In genomic region chr14:21806631-21807160, GRCm38 (mm10) we compare ENCODE assay signal across 20 mouse cellular contexts. TPM values are rescaled to one million over a fixed set of nuclear protein-coding genes. Genes with fewer than 3 reads are reported as not detected.
DNase-seq lines count a peak whose midpoint lies in the region; ATAC-seq and TF ChIP-seq lines count a peak whose summit lies in the region.
"Had no signal": no experiment of that assay in that cellular context is flagged by ENCODE, and none has a peak within 500 bp of the region (broad histone marks: within the 10 kb centered on the region; RNA-seq: fewer than 3 reads in every experiment).

No protein-coding gene starts in this region.

- no peaks in the 10 kb centered on the region for H3K27me3 ChIP-seq in heart, postnatal 0 days (ENCODE audit: control insufficient read depth, insufficient read depth, low read length)
- H3K27me3 ChIP-seq in heart, embryonic 10.5 days (ENCODE audit: insufficient read depth, poor library complexity, severe bottlenecking), result no peaks in the 10 kb centered on the region
- no peaks in the 10 kb centered on the region for H3K27me3 ChIP-seq in G1E (ENCODE audit: insufficient read depth, low read length)
- H3K27me3 ChIP-seq in intestine, embryonic 16.5 days (replicated peaks; ENCODE audit: control insufficient read depth, insufficient read depth, low read length), result no peaks in the 10 kb centered on the region
- H3K27me3 ChIP-seq: heart, embryonic 13.5 days; midbrain, embryonic 15.5 days; neural tube, embryonic 12.5 days had no signal

- DNase-seq in heart, postnatal 0 days (ENCODE audit: low spot score), result no peak
- DNase-seq in heart, embryonic 10.5 days (ENCODE audit: low spot score), result no peak
- peak; percentile 58 for DNase-seq in G1E (ENCODE audit: low spot score)
- no peak for DNase-seq in right cerebral cortex, postnatal 10 days (ENCODE audit: low spot score in 2 of 2)
- DNase-seq in retina, embryonic 14.5 days (ENCODE audit: low spot score), result no peak
- DNase-seq in thymus, postnatal 4 days, result no peak
- DNase-seq: adrenal gland, adult 2 months; cerebellum, adult 9-11 months; forebrain, postnatal 0 days; gastrocnemius, postnatal 25 days; kidney, postnatal 10 days; lung, postnatal 4 days had no signal

- H3K9me3 ChIP-seq in heart, postnatal 0 days (replicated peaks; ENCODE audit: control insufficient read depth, low read length), result no peaks in the 10 kb centered on the region
- H3K9me3 ChIP-seq in heart, embryonic 10.5 days, result no peaks in the 10 kb centered on the region
- no peaks in the 10 kb centered on the region for H3K9me3 ChIP-seq in G1E (replicated peaks)
- H3K9me3 ChIP-seq in intestine, embryonic 16.5 days (ENCODE audit: control insufficient read depth, low read length), result no peaks in the 10 kb centered on the region
- H3K9me3 ChIP-seq: heart, embryonic 13.5 days; midbrain, embryonic 15.5 days; neural tube, embryonic 12.5 days had no signal

- H3K36me3 ChIP-seq in heart, postnatal 0 days (replicated peaks; ENCODE audit: control insufficient read depth, insufficient read depth, low read length), result no peaks in the 10 kb centered on the region
- peaks cover 5% of the 10 kb centered on the region for H3K36me3 ChIP-seq in heart, embryonic 10.5 days
- H3K36me3 ChIP-seq in G1E (replicated peaks), result peaks cover 11% of the 10 kb centered on the region
- no peaks in the 10 kb centered on the region for H3K36me3 ChIP-seq in intestine, embryonic 16.5 days (ENCODE audit: control insufficient read depth, insufficient read depth, low read length)
- H3K36me3 ChIP-seq: midbrain, embryonic 15.5 days had no signal

- H3K9ac ChIP-seq in heart, postnatal 0 days (replicated peaks; ENCODE audit: low read depth, low read length), result no peak overlapping the region
- no peak overlapping the region for H3K9ac ChIP-seq in intestine, embryonic 16.5 days (ENCODE audit: low read depth, low read length)
- H3K9ac ChIP-seq: forebrain, postnatal 0 days; heart, embryonic 13.5 days; midbrain, embryonic 15.5 days; neural tube, embryonic 12.5 days had no signal

- H3K27ac ChIP-seq in heart, postnatal 0 days (ENCODE audit: low read depth), result 0 out of 2 replicates have a peak overlapping the region, but pooled peaks have one; percentile 11
- H3K27ac ChIP-seq in heart, embryonic 10.5 days, result no peak overlapping the region
- H3K27ac ChIP-seq in intestine, embryonic 16.5 days (ENCODE audit: low read length), result peak overlapping the region; percentile 76
- H3K27ac ChIP-seq: heart, embryonic 13.5 days; midbrain, embryonic 15.5 days; neural tube, embryonic 12.5 days had no signal

- TF ChIP-seq EP300 in heart, postnatal 0 days (IDR thresholded peaks at IDR 0.05; ENCODE audit: low read depth), result no peak

- TF ChIP-seq CTCF in heart, postnatal 0 days (IDR thresholded peaks at IDR 0.05; ENCODE audit: low read depth), result no peak
- no peak for TF ChIP-seq CTCF in G1E (IDR thresholded peaks at IDR 0.05; ENCODE audit: low read depth, low read length)

- 0 out of 2 replicates have a peak, but pooled peaks cover 10% of the 10 kb centered on the region for H3K4me1 ChIP-seq in heart, postnatal 0 days (ENCODE audit: control insufficient read depth, insufficient read depth)
- peaks cover 8% of the 10 kb centered on the region; the same call in 1 of the 2 replicates for H3K4me1 ChIP-seq in heart, embryonic 10.5 days
- peaks cover 62% of the 10 kb centered on the region for H3K4me1 ChIP-seq in G1E (ENCODE audit: insufficient read depth, low read depth, low read length)
- H3K4me1 ChIP-seq in intestine, embryonic 16.5 days (ENCODE audit: control insufficient read depth, insufficient read depth, low read length), result 0 out of 2 replicates have a peak, but pooled peaks cover 4% of the 10 kb centered on the region
- H3K4me1 ChIP-seq: midbrain, embryonic 15.5 days; neural tube, embryonic 12.5 days had no signal

- WGBS in heart, postnatal 0 days, result 49% methylated on average over 3 of the region's 3 CpGs
- 75% methylated on average over 3 of the region's 3 CpGs for WGBS in heart, embryonic 10.5 days
- 58% methylated on average over 3 of the region's 3 CpGs for WGBS in intestine, embryonic 16.5 days

- H3K4me3 ChIP-seq in heart, postnatal 0 days (ENCODE audit: low read depth, low read length), result no peak overlapping the region
- H3K4me3 ChIP-seq in heart, embryonic 10.5 days, result no peak overlapping the region
- H3K4me3 ChIP-seq in G1E (ENCODE audit: low read depth, low read length), result no peak overlapping the region; the same call in 1 of the 2 replicates
- H3K4me3 ChIP-seq in intestine, embryonic 16.5 days (ENCODE audit: low read length), result no peak overlapping the region
- H3K4me3 ChIP-seq: erythroblast, embryonic 14.5 days; heart, embryonic 13.5 days; midbrain, embryonic 15.5 days; neural tube, embryonic 12.5 days had no signal

- no peak for ATAC-seq in heart, postnatal 0 days (ENCODE audit: insufficient read depth, low read depth)
- ATAC-seq in G1E (ENCODE audit: extremely low read depth, insufficient number of reproducible peaks, low FRiP score, poor library complexity, severe bottlenecking), result peak; percentile 87
- peak; percentile 93 for ATAC-seq in intestine, embryonic 16.5 days
- ATAC-seq in megakaryocyte progenitor cell, adult 5-6 weeks (replicated peaks; ENCODE audit: poor library complexity), result peak; percentile 60
- ATAC-seq: forebrain, postnatal 0 days; midbrain, embryonic 15.5 days had no signal

- no peak overlapping the region for H3K4me2 ChIP-seq in heart, postnatal 0 days (ENCODE audit: low read depth, low read length)
- H3K4me2 ChIP-seq in intestine, embryonic 16.5 days (ENCODE audit: low read depth, low read length), result no peak overlapping the region
- H3K4me2 ChIP-seq: heart, embryonic 13.5 days; midbrain, embryonic 15.5 days; neural tube, embryonic 12.5 days had no signal

RNA-seq across cellular contexts. Expression of gene Vdac2, which starts 18.3 kb away (rescaled TPM):
- total RNA-seq in heart, postnatal 0 days (2014; rRNA removed; ENCODE audit: low replicate concordance), result 619 and 692 TPM in 2 replicates
- 660 and 663 TPM in 2 replicates for polyA plus RNA-seq in heart, postnatal 0 days (2015; fragmentation: Nextera tagmentation; extraction: Ambion mirVana)
- polyA plus RNA-seq in heart, embryonic 10.5 days (2016; fragmentation: Nextera tagmentation; extraction: Ambion mirVana), result 377 and 438 TPM in 2 replicates
- total RNA-seq in G1E (2014; fragmentation: Nextera tagmentation), result 525 and 570 TPM in 2 replicates
- total RNA-seq in G1E (2017), result 445 and 495 TPM in 2 replicates
- 636 and 648 TPM in 2 replicates for polyA plus RNA-seq in G1E (2012)
- polyA plus RNA-seq in intestine, embryonic 16.5 days (2015; fragmentation: Nextera tagmentation; extraction: Ambion mirVana), result 410 and 422 TPM in 2 replicates
- total RNA-seq in megakaryocyte progenitor cell, adult 5-6 weeks (2015), result 468 and 477 TPM in 2 replicates
- total RNA-seq in megakaryocyte progenitor cell, adult 5-6 weeks (2017), result 395 and 402 TPM in 2 replicates

RNA-seq across cellular contexts. Expression of gene Comtd1, which starts 42.1 kb away (rescaled TPM):
- total RNA-seq in heart, postnatal 0 days (2014; rRNA removed; ENCODE audit: low replicate concordance), result 18.3 and 53.5 TPM in 2 replicates
- polyA plus RNA-seq in heart, postnatal 0 days (2015; fragmentation: Nextera tagmentation; extraction: Ambion mirVana), result 27.8 and 30.6 TPM in 2 replicates
- polyA plus RNA-seq in heart, embryonic 10.5 days (2016; fragmentation: Nextera tagmentation; extraction: Ambion mirVana), result 48.1 and 52.2 TPM in 2 replicates
- total RNA-seq in G1E (2014; fragmentation: Nextera tagmentation) (23.3 and 33.0 TPM in 2 replicates), G1E (2017) (20.6 and 24.5 TPM in 2 replicates)
- polyA plus RNA-seq in G1E (2012), result 49.2 and 49.5 TPM in 2 replicates
- polyA plus RNA-seq in intestine, embryonic 16.5 days (2015; fragmentation: Nextera tagmentation; extraction: Ambion mirVana), result 88.2 and 89.1 TPM in 2 replicates
- total RNA-seq in megakaryocyte progenitor cell, adult 5-6 weeks (2015), result 40.7 and 50.8 TPM in 2 replicates
- 23.5 and 30.2 TPM in 2 replicates for total RNA-seq in megakaryocyte progenitor cell, adult 5-6 weeks (2017)

RNA-seq across cellular contexts. Expression of gene Dusp13, which starts 55.7 kb away (rescaled TPM):
- not detected in 2 replicates for total RNA-seq in heart, postnatal 0 days (2014; rRNA removed; ENCODE audit: low replicate concordance)
- polyA plus RNA-seq in heart, postnatal 0 days (2015; fragmentation: Nextera tagmentation; extraction: Ambion mirVana), result not detected in 2 replicates
- 0.10 TPM in 1 of 2 replicates, not detected in the other for polyA plus RNA-seq in heart, embryonic 10.5 days (2016; fragmentation: Nextera tagmentation; extraction: Ambion mirVana)
- not detected in 2 replicates for total RNA-seq in G1E (2014; fragmentation: Nextera tagmentation)
- 0.98 TPM in 1 of 2 replicates, not detected in the other for total RNA-seq in G1E (2017)
- not detected in 2 replicates for polyA plus RNA-seq in G1E (2012)
- polyA plus RNA-seq in intestine, embryonic 16.5 days (2015; fragmentation: Nextera tagmentation; extraction: Ambion mirVana), result not detected in 2 replicates
- total RNA-seq in megakaryocyte progenitor cell, adult 5-6 weeks (2015), result not detected in 2 replicates
- not detected in 2 replicates for total RNA-seq in megakaryocyte progenitor cell, adult 5-6 weeks (2017)
- total RNA-seq: adrenal gland, adult 2 months had no signal
- polyA plus RNA-seq: brain, embryonic 14.5 days; erythroblast, embryonic 14.5 days; heart, embryonic 13.5 days; hindbrain, embryonic 11.5 days; midbrain, embryonic 15.5 days had no signal

RNA-seq across cellular contexts. Expression of gene Samd8, which starts 56.4 kb away (rescaled TPM):
- total RNA-seq in heart, postnatal 0 days (2014; rRNA removed; ENCODE audit: low replicate concordance), result 17.3 and 20.9 TPM in 2 replicates
- polyA plus RNA-seq in heart, postnatal 0 days (2015; fragmentation: Nextera tagmentation; extraction: Ambion mirVana), result 7.3 and 8.3 TPM in 2 replicates
- polyA plus RNA-seq in heart, embryonic 10.5 days (2016; fragmentation: Nextera tagmentation; extraction: Ambion mirVana), result 9.9 and 11.6 TPM in 2 replicates
- total RNA-seq in G1E (2014; fragmentation: Nextera tagmentation) (18.3 and 19.4 TPM in 2 replicates), G1E (2017) (9.5 and 9.9 TPM in 2 replicates)
- 12.7 and 13.4 TPM in 2 replicates for polyA plus RNA-seq in G1E (2012)
- 11.4 and 12.5 TPM in 2 replicates for polyA plus RNA-seq in intestine, embryonic 16.5 days (2015; fragmentation: Nextera tagmentation; extraction: Ambion mirVana)
- 6.2 and 10.3 TPM in 2 replicates for total RNA-seq in megakaryocyte progenitor cell, adult 5-6 weeks (2015)
- 4.4 and 8.7 TPM in 2 replicates for total RNA-seq in megakaryocyte progenitor cell, adult 5-6 weeks (2017)
